Mouse (Mus musculus) Muller cell, postnatal 12 days (primary cell): ENCODE results near the gene Klk10.

Experiments
- DNase-seq: peaks from one replicate; pipeline ENCODE4 v3.0.0-alpha.2; 2015; ENCODE audit errors: inconsistent ontology term

Klk10 gene

GRCm38 (mm10) chr7:43780746-43781145 is at the start of gene Klk10:
Klk10 (plus strand) TSS chr7:43781035.
- peak; percentile 29 for DNase-seq

GRCm38 (mm10) chr7:43747788-43748187 is 33.0 kb upstream of the Klk10 start:
- peak; percentile 1 for DNase-seq

DNA sequence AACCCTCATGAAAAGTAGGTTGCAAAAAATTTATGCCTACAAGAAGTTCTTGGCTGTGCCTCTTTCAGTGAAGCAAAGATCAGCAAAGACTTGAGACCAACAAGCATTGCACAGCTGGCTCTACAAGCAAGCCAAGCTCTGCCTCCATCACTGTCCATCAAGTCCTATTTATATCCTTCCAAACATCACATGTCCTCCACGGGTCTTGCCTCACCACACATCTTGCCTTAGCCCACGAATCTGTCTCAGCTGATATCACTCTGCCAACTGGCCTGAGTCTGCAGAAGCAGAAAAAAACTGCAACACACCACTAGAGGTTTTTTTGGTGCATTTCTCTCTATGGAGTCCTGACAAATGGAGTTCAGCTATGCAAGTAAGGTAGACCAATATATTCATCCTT is 28.0 kb upstream of the Klk10 start:
- DNase-seq: no peak

DNA sequence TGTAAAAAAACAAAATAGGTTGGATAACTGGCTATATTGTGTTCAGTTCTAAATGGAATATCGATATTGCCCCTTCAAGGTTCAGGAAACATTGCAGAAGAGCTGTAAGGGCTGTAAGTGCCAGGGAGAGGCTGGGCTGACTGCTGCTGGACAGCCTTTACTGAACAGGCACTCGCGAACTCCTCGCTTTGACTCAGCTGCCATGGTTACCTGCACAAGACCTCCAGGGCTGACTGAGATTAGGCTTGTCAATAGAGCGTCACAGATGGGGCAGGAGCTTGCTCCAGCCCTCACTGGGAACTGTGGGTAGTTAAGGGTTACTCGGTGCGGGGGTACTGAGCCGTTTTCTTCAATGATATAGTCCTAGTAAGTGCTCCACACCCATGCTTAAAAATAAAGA is 14.4 kb upstream of the Klk10 start:
- no peak for DNase-seq

DNA sequence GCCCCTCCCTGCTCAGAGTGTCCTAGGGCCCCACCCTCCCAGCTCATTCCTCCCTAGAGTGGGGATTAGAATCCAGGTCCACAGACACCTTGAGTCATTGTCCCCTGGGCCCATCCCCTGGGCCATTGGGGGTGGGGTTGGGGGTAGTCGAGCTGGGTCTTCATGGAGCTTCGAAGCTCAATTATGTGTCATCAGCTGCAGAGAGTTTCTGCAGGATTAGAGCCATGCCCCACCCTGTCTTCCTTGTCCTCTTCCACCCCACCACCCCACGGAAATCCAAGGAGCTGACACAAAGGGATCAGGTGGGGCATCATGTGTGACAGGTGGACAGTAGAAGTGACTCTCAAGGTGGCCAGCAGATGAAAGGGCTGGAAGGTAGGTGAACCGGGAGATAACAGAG is 12.2 kb upstream of the Klk10 start, which contains the start of gene Klk12:
Gene Klk12, plus strand, starts transcription at position 301 of the 400 bp plus-strand sequence.
- no peak for DNase-seq

- no peak for DNase-seq
These were observed 11.2 kb upstream of the Klk10 start for GRCm38 (mm10) chr7:43769636-43770035.

DNA sequence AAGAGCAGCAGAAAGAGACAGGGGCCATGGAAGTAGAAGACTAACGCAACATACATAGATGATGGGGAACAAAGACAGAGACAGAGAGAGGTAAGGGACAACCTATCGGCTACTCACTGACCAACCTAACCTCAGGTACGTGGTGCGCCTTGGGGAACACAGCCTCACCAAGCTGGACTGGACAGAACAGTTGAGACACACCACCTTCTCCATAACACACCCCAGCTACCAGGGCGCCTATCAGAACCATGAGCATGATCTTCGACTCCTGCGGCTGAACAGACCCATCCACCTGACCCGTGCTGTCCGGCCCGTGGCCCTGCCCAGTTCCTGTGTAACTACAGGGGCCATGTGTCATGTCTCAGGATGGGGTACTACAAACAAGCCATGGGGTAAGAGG is 10.1 kb upstream of the Klk10 start:
- DNase-seq: no peak

DNA sequence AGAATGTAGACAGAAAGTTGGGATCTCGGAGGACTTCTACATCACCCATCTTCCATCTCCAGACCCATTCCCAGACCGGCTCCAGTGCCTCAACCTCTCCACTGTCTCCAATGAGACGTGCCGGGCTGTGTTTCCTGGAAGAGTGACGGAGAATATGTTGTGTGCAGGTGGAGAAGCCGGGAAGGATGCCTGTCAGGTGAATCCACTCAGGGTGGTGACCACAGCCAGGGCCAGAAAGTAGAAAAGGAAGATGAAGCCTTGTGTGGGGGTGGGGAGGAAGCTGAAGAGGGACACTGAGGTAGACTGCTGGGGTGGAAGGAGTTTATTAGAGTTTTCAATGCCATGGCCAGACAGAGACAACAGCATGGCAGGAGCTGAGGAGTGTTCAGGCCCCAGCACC is 8.9 kb upstream of the Klk10 start:
- no peak for DNase-seq

DNA sequence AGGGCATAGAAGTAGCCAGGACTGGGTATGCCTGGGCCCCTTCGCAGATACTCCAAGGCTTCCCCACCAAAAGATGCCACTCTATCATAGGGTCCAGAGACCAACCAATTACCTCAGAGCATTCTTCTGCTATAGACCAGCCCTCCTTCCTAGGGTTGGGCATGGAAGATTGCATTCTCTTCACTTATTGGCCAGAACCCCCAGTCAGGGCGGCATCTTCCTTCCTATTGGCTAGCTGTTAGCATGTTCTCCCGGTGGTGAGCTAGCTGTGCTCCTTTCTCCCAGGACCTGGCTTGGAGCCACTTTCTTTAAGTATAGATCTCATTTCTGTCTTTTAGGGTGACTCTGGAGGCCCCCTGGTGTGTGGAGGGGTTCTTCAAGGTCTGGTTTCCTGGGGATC is 7.9 kb upstream of the Klk10 start:
- no peak for DNase-seq

- no peak for DNase-seq
These were observed 6.5 kb upstream of the Klk10 start, which contains the start of gene Klk11 for GRCm38 (mm10) chr7:43774364-43774763. Klk11 (plus strand) TSS chr7:43774604.

- no peak for DNase-seq
These were observed 6.0 kb upstream of the Klk10 start for GRCm38 (mm10) chr7:43774802-43775201.

GRCm38 (mm10) chr7:43775311-43776057 is 5.4 kb upstream of the Klk10 start:
- DNase-seq: no peak

GRCm38 (mm10) chr7:43776506-43776905 is 4.3 kb upstream of the Klk10 start:
- no peak for DNase-seq

GRCm38 (mm10) chr7:43777423-43777822 is 3.4 kb upstream of the Klk10 start:
- DNase-seq: no peak

DNA sequence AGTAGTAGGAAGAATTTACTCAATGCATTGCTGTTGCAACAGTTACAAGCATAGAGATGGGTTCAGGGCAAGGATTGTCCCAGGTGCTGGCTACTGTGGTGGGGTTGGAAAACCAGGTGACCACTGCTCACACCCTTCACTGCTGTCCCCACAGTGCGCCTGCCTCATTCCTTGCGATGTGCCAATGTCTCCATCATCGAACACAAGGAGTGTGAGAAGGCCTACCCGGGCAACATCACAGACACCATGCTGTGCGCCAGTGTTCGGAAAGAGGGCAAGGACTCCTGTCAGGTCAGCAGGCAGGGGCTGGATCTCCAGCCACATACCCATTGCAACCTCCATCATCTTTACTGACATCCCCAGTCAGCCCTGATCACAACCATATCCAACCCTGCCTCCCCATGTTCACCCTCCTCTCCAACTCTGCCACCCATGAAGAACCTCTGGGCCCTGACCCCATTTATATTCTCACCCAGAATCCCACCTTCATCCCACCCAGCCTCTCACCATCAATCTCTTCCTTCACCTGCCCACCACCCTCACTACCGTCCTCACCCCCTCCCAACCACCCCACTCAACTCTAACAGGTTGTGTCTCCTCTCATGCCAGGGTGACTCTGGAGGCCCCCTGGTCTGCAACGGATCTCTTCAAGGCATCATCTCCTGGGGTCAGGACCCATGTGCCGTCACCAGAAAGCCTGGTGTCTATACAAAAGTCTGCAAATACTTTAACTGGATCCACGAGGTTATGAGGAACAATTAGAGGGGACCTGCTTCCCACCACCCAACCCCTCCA is 2.5 kb upstream of the Klk10 start:
- DNase-seq: no peak

GRCm38 (mm10) chr7:43780241-43780640 is 594 bp upstream of the Klk10 start:
- DNase-seq: no peak

DNA sequence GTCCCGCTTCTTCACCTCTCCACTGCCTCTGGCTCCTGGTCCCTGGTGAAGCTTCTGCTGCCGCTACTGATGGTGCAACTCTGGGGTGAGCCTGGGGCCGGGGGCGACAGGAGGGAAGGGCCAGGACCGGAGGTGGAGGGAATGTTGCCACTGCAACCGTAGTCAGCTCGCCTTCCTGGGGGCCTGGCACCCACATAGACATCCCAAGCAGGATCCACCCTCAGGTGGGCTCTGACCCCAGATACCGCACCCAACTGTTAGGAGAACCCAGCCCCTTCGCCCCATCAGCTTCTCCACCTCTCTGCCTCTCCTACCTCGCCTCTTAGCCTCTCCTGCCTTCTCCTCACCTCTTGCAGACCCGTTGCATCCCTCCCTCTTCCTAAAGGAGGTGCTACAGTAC is 706 bp downstream of the Klk10 start:
- DNase-seq: no peak

DNA sequence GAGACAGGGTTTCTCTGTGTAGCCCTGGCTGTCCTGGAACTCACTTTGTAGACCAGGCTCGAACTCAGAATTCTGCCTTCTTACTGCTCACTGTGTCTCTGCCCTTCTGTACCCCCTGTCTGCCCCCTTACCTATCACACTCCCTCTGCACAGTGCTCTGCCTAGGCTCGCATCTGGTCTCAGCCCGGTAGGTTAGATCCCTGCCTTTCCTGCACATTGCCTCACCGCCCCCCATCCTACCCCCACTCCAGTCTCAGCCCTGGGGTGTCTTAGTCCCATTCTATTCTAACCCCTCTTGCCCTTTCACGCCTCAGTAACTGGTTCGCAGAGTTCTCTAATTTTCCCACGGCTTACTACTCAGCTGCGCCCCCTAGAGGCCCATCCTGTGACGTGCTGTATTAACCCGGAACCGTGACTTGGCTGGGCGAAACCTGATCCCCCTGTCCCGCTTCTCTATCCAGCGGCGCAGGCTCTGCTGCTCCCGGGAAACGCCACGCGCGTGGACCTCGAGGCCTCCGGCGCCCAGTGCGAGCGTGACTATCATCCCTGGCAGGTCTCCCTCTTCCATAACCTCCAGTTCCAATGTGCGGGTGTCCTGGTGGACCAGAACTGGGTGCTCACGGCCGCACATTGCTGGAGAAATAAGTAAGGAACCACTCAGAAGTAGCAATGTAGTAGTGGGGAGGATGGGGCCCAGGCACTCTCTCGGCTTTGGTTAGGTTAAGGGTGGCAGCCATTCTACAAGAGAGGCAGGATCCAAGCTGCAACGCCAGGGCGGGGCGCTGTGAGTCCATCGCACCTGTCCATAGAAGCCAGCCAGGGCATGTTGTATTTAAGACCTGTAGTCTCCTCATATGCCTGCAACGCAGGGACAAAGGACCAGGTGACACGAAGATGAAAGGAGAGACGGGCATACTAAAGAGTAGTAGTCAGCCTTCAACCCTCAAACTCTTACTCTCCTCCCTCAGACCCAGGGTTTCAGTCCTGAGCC is 1.7 kb downstream of the Klk10 start:
- peak; percentile 75 for DNase-seq

- peak; percentile 38 for DNase-seq
These were observed 4.5 kb downstream of the Klk10 start for GRCm38 (mm10) chr7:43785286-43785685.

DNA sequence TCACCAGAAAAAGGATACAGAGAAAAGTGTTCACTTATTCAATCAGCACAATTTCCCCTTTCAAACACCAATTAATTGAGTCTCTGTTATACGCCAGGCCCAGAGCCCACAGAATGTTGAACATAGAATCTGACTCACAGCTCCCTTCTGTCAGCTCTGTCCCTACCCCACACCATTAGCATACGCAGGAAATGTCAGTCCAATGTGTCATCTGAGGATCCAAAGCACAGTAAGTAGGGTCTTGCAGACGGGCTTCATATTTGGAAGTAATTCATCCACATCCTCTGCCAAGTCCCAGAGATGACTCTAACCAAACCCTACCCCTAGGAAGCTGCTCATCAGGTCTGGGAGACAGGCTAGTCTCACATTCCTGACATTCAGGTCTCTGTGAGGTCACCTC is 7.3 kb downstream of the Klk10 start:
- peak; percentile 94 for DNase-seq

GRCm38 (mm10) chr7:43789295-43789694 is 8.5 kb downstream of the Klk10 start:
- no peak for DNase-seq

GRCm38 (mm10) chr7:43791591-43791990 is 10.8 kb downstream of the Klk10 start, which contains the start of gene Klk9:
Klk9 (plus strand) TSS chr7:43791891.
- no peak for DNase-seq
